Mouse (Mus musculus): ENCODE measurements around the gene Lnx1.

DNA sequence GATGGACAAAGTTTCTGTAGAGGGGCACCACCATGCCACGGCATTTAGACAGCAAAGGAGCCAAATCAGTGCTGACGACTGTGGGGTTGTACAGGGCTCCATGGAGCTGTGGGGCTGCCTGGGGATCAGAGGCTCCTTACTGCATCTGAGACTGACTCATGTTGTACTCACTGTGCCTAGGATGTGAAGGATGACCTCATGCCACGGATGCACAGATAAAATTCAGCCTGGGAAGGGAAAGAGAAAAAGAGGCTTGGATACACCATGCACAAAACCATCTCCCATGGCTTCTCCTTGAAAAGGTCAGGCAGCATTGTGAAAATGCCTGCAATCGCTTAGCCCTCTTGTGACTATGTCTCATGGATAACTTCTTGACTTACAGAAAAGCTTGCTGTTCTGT, 10.1 kb upstream of the Lnx1 start:
- no peak for TF ChIP-seq CTCF (IDR thresholded peaks at IDR 0.05)
- TF ChIP-seq EP300 (IDR thresholded peaks at IDR 0.05) = no peak

All from lung, postnatal 0 days (tissue).